Mouse (Mus musculus) brown adipose tissue, adult 24 weeks (tissue): ENCODE measurements at regions not wholly inside any gene's neighbourhood (a gene's known extent, or its start where the extent isn't known, plus 50 kb on each side); places are given as distances from the start of the nearest gene placed in this dataset.

ENCODE experiments used
- H3K27ac ChIP-seq: fragments of 200-500 bp; replicated peaks from 2 replicates; pipeline ENCODE4 v1.5.1; 2012; ENCODE audit warnings: low read depth, mild to moderate bottlenecking, low read length
- H3K4me1 ChIP-seq: fragments of 200-500 bp; 2 replicates; pipeline ENCODE4 v1.6.1; 2012; ENCODE audit warnings: low read length, mixed read lengths; ENCODE audit not compliant: control insufficient read depth, insufficient read depth, insufficient read length
- H3K4me3 ChIP-seq: fragments of 200-500 bp; 2 replicates; pipeline ENCODE4 v1.5.1; 2012; ENCODE audit warnings: low read depth, mild to moderate bottlenecking, low read length, moderate library complexity; ENCODE audit not compliant: insufficient read depth

DNA sequence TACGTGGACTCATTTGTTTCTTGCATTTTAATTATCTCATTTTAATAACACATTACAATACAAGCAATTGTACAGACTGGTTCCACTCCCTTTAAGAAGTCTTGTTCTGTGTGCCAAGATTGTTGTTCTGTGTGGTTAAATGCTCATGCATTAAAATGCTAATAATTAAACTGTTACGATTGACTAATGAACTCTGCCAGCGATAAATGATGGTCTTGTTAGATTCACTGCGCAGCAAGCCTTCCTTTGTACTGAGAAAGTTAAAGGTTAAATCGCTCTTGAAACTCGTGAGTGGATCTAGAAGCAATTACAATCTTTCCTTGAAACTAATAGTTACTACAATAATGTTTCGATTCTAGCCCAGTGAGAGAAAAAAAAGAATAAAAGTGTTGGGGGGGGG lies 221.0 kb downstream of the Emx2 start:
- Histone ChIP-seq H3K27ac (no peak overlapping the region), H3K4me1 (no peaks in the 10 kb centered on the region), H3K4me3 (no peak overlapping the region)

- Histone ChIP-seq H3K27ac (no peak overlapping the region), H3K4me1 (no peaks in the 10 kb centered on the region; the same call in 1 of the 2 replicates), H3K4me3 (no peak overlapping the region)
Measured at GRCm38 (mm10) chr19:59680356-59680755, 222.2 kb downstream of the Emx2 start.

GRCm38 (mm10) chr19:59684292-59684691 lies 226.1 kb downstream of the Emx2 start:
- Histone ChIP-seq H3K27ac (no peak overlapping the region), H3K4me3 (no peak overlapping the region), H3K4me1 (no peaks in the 10 kb centered on the region; the same call in 1 of the 2 replicates)

- Histone ChIP-seq H3K4me3 (no peak overlapping the region), H3K27ac (no peak overlapping the region), H3K4me1 (no peaks in the 10 kb centered on the region; the same call in 1 of the 2 replicates)
Measured at GRCm38 (mm10) chr19:59685826-59686717, 227.9 kb downstream of the Emx2 start.

DNA sequence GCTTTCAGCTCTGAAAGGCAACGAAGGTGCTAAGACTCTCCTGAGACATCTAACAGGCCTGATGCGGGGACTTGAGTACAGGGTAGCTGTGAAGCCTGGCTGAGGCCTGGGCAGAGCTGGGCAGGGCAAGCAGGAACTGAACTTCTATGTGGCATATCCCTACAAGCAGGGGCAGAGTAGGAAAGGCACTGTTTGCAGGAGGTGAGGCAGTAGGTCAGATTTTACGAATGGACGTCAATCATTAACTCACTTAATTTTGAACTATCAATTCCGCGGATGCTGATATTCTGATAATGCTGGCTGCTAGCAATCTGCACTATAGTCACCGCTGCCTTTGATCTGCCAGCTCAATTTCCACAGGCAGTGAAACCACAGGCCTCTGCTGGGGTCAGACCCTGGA lies 229.0 kb downstream of the Emx2 start:
- Histone ChIP-seq H3K4me1 (no peaks in the 10 kb centered on the region; the same call in 1 of the 2 replicates), H3K4me3 (no peak overlapping the region), H3K27ac (no peak overlapping the region)

- Histone ChIP-seq H3K27ac (no peak overlapping the region), H3K4me3 (no peak overlapping the region), H3K4me1 (no peaks in the 10 kb centered on the region; the same call in 1 of the 2 replicates)
Measured at GRCm38 (mm10) chr19:59687681-59688080, 229.5 kb downstream of the Emx2 start.

- H3K4me3 ChIP-seq = no peak overlapping the region
- no peaks in the 10 kb centered on the region for H3K4me1 ChIP-seq
- H3K27ac ChIP-seq = no peak overlapping the region
Measured at GRCm38 (mm10) chr19:59691541-59692096, 233.4 kb downstream of the Emx2 start.

- no peak overlapping the region for H3K27ac ChIP-seq
- no peaks in the 10 kb centered on the region for H3K4me1 ChIP-seq
- no peak overlapping the region for H3K4me3 ChIP-seq
Measured at GRCm38 (mm10) chr19:59697628-59698027, 239.5 kb downstream of the Emx2 start.

GRCm38 (mm10) chr19:59700187-59700586 lies 242.0 kb downstream of the Emx2 start:
- H3K4me3 ChIP-seq = no peak overlapping the region
- no peaks in the 10 kb centered on the region for H3K4me1 ChIP-seq
- no peak overlapping the region for H3K27ac ChIP-seq

GRCm38 (mm10) chr19:59707106-59707505 lies 236.3 kb downstream of the Rab11fip2 start:
- no peak overlapping the region for H3K4me3 ChIP-seq
- no peaks in the 10 kb centered on the region for H3K4me1 ChIP-seq
- H3K27ac ChIP-seq = no peak overlapping the region

- no peak overlapping the region for H3K27ac ChIP-seq
- no peaks in the 10 kb centered on the region for H3K4me1 ChIP-seq
- no peak overlapping the region for H3K4me3 ChIP-seq
Measured at GRCm38 (mm10) chr19:59709180-59709579, 234.3 kb downstream of the Rab11fip2 start.

- Histone ChIP-seq H3K4me1 (no peaks in the 10 kb centered on the region), H3K4me3 (no peak overlapping the region), H3K27ac (no peak overlapping the region)
Measured at GRCm38 (mm10) chr19:59715086-59715485, 228.4 kb downstream of the Rab11fip2 start.

- no peaks in the 10 kb centered on the region for H3K4me1 ChIP-seq
- no peak overlapping the region for H3K27ac ChIP-seq
- H3K4me3 ChIP-seq = no peak overlapping the region
Measured at GRCm38 (mm10) chr19:59717813-59718483, 225.5 kb downstream of the Rab11fip2 start.

GRCm38 (mm10) chr19:59738541-59738940 lies 204.9 kb downstream of the Rab11fip2 start:
- no peak overlapping the region for H3K27ac ChIP-seq
- no peak overlapping the region for H3K4me3 ChIP-seq
- no peaks in the 10 kb centered on the region for H3K4me1 ChIP-seq

- Histone ChIP-seq H3K4me1 (no peaks in the 10 kb centered on the region), H3K4me3 (no peak overlapping the region), H3K27ac (no peak overlapping the region)
Measured at GRCm38 (mm10) chr19:59742946-59743345, 200.5 kb downstream of the Rab11fip2 start.
